Mouse (Mus musculus) bone marrow macrophage, adult 2 months (primary cell): ENCODE data around the gene Nos1.

ENCODE experiments used
- CTCF ChIP-seq: IDR thresholded peaks from 2 replicates; pipeline ENCODE4 v1.5.1; 2012; ENCODE audit warnings: low read depth, mild to moderate bottlenecking, low read length, moderate library complexity
- POLR2A ChIP-seq: IDR thresholded peaks from 2 replicates; pipeline ENCODE4 v1.6.1; 2012; ENCODE audit warnings: mild to moderate bottlenecking, low read depth, low read length, borderline replicate concordance

- TF ChIP-seq POLR2A, result no peak
- TF ChIP-seq CTCF, result no peak
Observed at GRCm38 (mm10) chr5:117939402-117939801, 158.6 kb downstream of the Nos1 start.
